In the genomic region with DNA sequence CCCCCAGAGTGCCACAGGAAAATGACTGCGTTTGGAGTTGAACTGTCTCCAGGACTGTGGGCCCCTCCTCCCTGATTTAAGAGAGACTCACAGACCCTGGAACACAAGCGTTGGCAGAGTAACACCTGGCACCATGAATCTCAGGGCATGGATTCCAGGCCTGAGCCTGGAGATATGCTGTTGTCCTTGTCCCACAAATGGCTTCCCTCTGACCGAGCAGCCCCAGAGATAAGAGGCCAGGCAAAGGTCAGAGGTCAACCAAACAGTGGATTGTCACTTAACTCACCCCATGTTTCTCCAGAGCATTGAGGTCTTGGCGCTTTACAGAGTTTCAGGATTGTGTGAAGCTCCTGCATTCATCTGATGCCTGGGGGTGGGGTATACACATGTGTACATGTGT, we compare ENCODE assay signal across 32 mouse cellular contexts.
DNase-seq lines count a peak whose midpoint lies in the region; ATAC-seq and TF ChIP-seq lines count a peak whose summit lies in the region.
"Had no signal": no experiment of that assay in that cellular context is flagged by ENCODE, and none has a peak within 500 bp of the region (broad histone marks: within the 10 kb centered on the region; RNA-seq: fewer than 3 reads in every experiment).

No protein-coding gene starts in this region.

- H3K4me1 ChIP-seq in kidney, embryonic 16.5 days (ENCODE audit: insufficient read depth, low read length), result 0 out of 2 replicates have a peak, but pooled peaks cover 3% of the 10 kb centered on the region
- H3K4me1 ChIP-seq in kidney, adult 2 months (ENCODE audit: control insufficient read depth, insufficient read depth, low read length), result no peaks in the 10 kb centered on the region
- H3K4me1 ChIP-seq in liver, adult 2 months (ENCODE audit: control insufficient read depth, insufficient read depth, low read length), result no peaks in the 10 kb centered on the region
- peaks cover 3% of the 10 kb centered on the region; the same call in 1 of the 2 replicates for H3K4me1 ChIP-seq in liver, embryonic 15.5 days (replicated peaks)
- H3K4me1 ChIP-seq: forebrain, embryonic 12.5 days; hindbrain, embryonic 13.5 days; midbrain, embryonic 15.5 days; neural tube, embryonic 15.5 days; stomach, embryonic 15.5 days had no signal

- H3K9ac ChIP-seq in kidney, embryonic 16.5 days (replicated peaks; ENCODE audit: low read length), result no peak overlapping the region
- no peak overlapping the region for H3K9ac ChIP-seq in liver, adult 2 months (ENCODE audit: low read depth, low read length)
- no peak overlapping the region for H3K9ac ChIP-seq in liver, embryonic 15.5 days
- H3K9ac ChIP-seq: embryonic facial prominence, embryonic 15.5 days; forebrain, embryonic 12.5 days; hindbrain, embryonic 13.5 days; midbrain, embryonic 15.5 days; neural tube, embryonic 15.5 days; stomach, embryonic 15.5 days had no signal

- peak; percentile 27; the same call in 1 of the 2 replicates for ATAC-seq in kidney, embryonic 16.5 days (ENCODE audit: low FRiP score, low TSS enrichment)
- peak; percentile 52; the same call in 1 of the 2 replicates for ATAC-seq in liver, embryonic 15.5 days (ENCODE audit: insufficient read depth)
- ATAC-seq: activated CD4-positive, CD25-positive, alpha-beta regulatory T cell, adult 4 months; lung, postnatal 0 days; midbrain, embryonic 15.5 days had no signal

- no peaks in the 10 kb centered on the region for H3K27me3 ChIP-seq in kidney, embryonic 16.5 days (ENCODE audit: insufficient read depth, low read length)
- no peaks in the 10 kb centered on the region; the same call in 1 of the 2 replicates for H3K27me3 ChIP-seq in kidney, adult 2 months (replicated peaks; ENCODE audit: control insufficient read depth, insufficient read depth, low read length)
- no peaks in the 10 kb centered on the region for H3K27me3 ChIP-seq in liver, adult 2 months (ENCODE audit: control insufficient read depth, insufficient read depth, low read length)
- H3K27me3 ChIP-seq in liver, embryonic 15.5 days, result no peaks in the 10 kb centered on the region
- H3K27me3 ChIP-seq: CH12.LX; embryonic facial prominence, embryonic 15.5 days; forebrain, embryonic 12.5 days; hindbrain, embryonic 13.5 days; midbrain, embryonic 15.5 days; neural tube, embryonic 15.5 days; stomach, embryonic 15.5 days had no signal

- TF ChIP-seq CTCF in kidney, adult 2 months (conservative IDR thresholded peaks at IDR 0.05; ENCODE audit: insufficient read depth, insufficient read length, low read depth, low read length), result no peak
- no peak for TF ChIP-seq CTCF in liver, adult 2 months (IDR thresholded peaks at IDR 0.05; ENCODE audit: low read depth, low read length)
- TF ChIP-seq CTCF in layer of hippocampus, adult 2 months (conservative IDR thresholded peaks at IDR 0.05), result no peak

- H3K27ac ChIP-seq in kidney, embryonic 16.5 days (ENCODE audit: low read length), result no peak overlapping the region
- H3K27ac ChIP-seq in kidney, adult 2 months (ENCODE audit: insufficient read depth, low read depth, low read length), result no peak overlapping the region
- no peak overlapping the region for H3K27ac ChIP-seq in liver, adult 2 months (replicated peaks; ENCODE audit: insufficient read depth, low read depth, low read length)
- no peak overlapping the region for H3K27ac ChIP-seq in liver, embryonic 15.5 days (replicated peaks)
- no peak overlapping the region for H3K27ac ChIP-seq in layer of hippocampus, adult 2 months
- H3K27ac ChIP-seq: embryonic facial prominence, embryonic 10.5 days; embryonic facial prominence, embryonic 15.5 days; forebrain, embryonic 12.5 days; hindbrain, embryonic 13.5 days; macrophage; midbrain, embryonic 15.5 days; neural tube, embryonic 15.5 days; stomach, embryonic 15.5 days had no signal

- no peaks in the 10 kb centered on the region; the same call in 1 of the 2 replicates for H3K9me3 ChIP-seq in kidney, embryonic 16.5 days (ENCODE audit: low read length)
- H3K9me3 ChIP-seq in liver, embryonic 15.5 days (replicated peaks), result no peaks in the 10 kb centered on the region
- H3K9me3 ChIP-seq: embryonic facial prominence, embryonic 10.5 days; embryonic facial prominence, embryonic 15.5 days; forebrain, embryonic 12.5 days; hindbrain, embryonic 13.5 days; midbrain, embryonic 15.5 days; neural tube, embryonic 15.5 days; stomach, embryonic 15.5 days had no signal

- H3K4me2 ChIP-seq in kidney, embryonic 16.5 days (replicated peaks; ENCODE audit: low read depth, low read length), result no peak overlapping the region
- no peak overlapping the region for H3K4me2 ChIP-seq in liver, embryonic 15.5 days
- H3K4me2 ChIP-seq: embryonic facial prominence, embryonic 15.5 days; forebrain, embryonic 12.5 days; heart, embryonic 11.5 days; hindbrain, embryonic 13.5 days; midbrain, embryonic 15.5 days; neural tube, embryonic 15.5 days; stomach, embryonic 15.5 days had no signal

- no peaks in the 10 kb centered on the region for H3K36me3 ChIP-seq in kidney, embryonic 16.5 days (ENCODE audit: insufficient read depth, low read length)
- H3K36me3 ChIP-seq in kidney, adult 2 months (ENCODE audit: control insufficient read depth, insufficient read depth, low read length), result no peaks in the 10 kb centered on the region
- H3K36me3 ChIP-seq in liver, adult 2 months (ENCODE audit: control insufficient read depth, insufficient read depth, low read length), result no peaks in the 10 kb centered on the region
- no peaks in the 10 kb centered on the region for H3K36me3 ChIP-seq in liver, embryonic 15.5 days (replicated peaks)
- H3K36me3 ChIP-seq: embryonic facial prominence, embryonic 10.5 days; embryonic facial prominence, embryonic 15.5 days; forebrain, embryonic 12.5 days; hindbrain, embryonic 13.5 days; midbrain, embryonic 15.5 days; neural tube, embryonic 15.5 days; stomach, embryonic 15.5 days had no signal

- TF ChIP-seq POLR2A in kidney, adult 2 months (IDR thresholded peaks at IDR 0.05; ENCODE audit: low read depth, low read length), result no peak
- TF ChIP-seq POLR2A in liver, adult 2 months (IDR thresholded peaks at IDR 0.05; ENCODE audit: extremely low read depth, insufficient read depth, low read length), result no peak

- DNase-seq in adrenal gland, adult 2 months, result peak; percentile 9
- no peak for DNase-seq in adrenal gland, postnatal 36 days
- no peak for DNase-seq in kidney, adult 2 months
- peak; percentile 52 for DNase-seq in liver, adult 2 months (ENCODE audit: extremely low read depth, low read depth, low spot score)
- no peak for DNase-seq in layer of hippocampus, adult 2 months (ENCODE audit: low spot score in 2 of 2)
- no peak for DNase-seq in kidney, postnatal 25 days
- DNase-seq: adrenal gland, adult 8-10 months; cerebellum, adult 8-10 months; cerebellum, postnatal 25 days; gastrocnemius, postnatal 14 days; heart, adult 11 months; heart, postnatal 4 days; kidney, adult 8-10 months; kidney, postnatal 14 days; left cerebral cortex, postnatal 4 days; lung, adult 18-20 months; retina, postnatal 1 day; right cerebral cortex, postnatal 14 days had no signal

- no peak overlapping the region for H3K4me3 ChIP-seq in kidney, embryonic 16.5 days (ENCODE audit: low read length)
- no peak overlapping the region for H3K4me3 ChIP-seq in kidney, adult 2 months (ENCODE audit: insufficient read depth, low read depth, low read length)
- no peak overlapping the region for H3K4me3 ChIP-seq in liver, adult 2 months (ENCODE audit: insufficient read depth, low read depth, low read length)
- H3K4me3 ChIP-seq in liver, embryonic 15.5 days (replicated peaks), result no peak overlapping the region
- no peak overlapping the region for H3K4me3 ChIP-seq in layer of hippocampus, adult 2 months
- H3K4me3 ChIP-seq: embryonic facial prominence, embryonic 10.5 days; embryonic facial prominence, embryonic 15.5 days; forebrain, embryonic 12.5 days; hindbrain, embryonic 13.5 days; midbrain, embryonic 15.5 days; neural tube, embryonic 15.5 days; stomach, embryonic 15.5 days had no signal

- 36% methylated on average over 4 of the region's 4 CpGs for WGBS in kidney, embryonic 16.5 days
- WGBS in kidney, adult 2 months, result 69% methylated on average over 4 of the region's 4 CpGs
- WGBS in liver, adult 2 months, result 23% methylated on average over 4 of the region's 4 CpGs
- WGBS in liver, embryonic 15.5 days (ENCODE audit: insufficient replicate concordance), result 42% methylated on average over 4 of the region's 4 CpGs

- H3K79me2 ChIP-seq in liver, adult 2 months (ENCODE audit: control insufficient read depth, insufficient read depth, low read length), result no peaks in the 10 kb centered on the region

Comparison
In these comparisons a context has a peak if more than half of its experiments do, and no peak if none do; other contexts are left out.
1. DNase-seq: peak in adrenal gland, adult 2 months (single experiment) and liver, adult 2 months (single experiment); none in adrenal gland, postnatal 36 days (0 of 2), kidney, adult 2 months (single experiment), layer of hippocampus, adult 2 months (0 of 2) and kidney, postnatal 25 days (0 of 2).